In the genomic region with DNA sequence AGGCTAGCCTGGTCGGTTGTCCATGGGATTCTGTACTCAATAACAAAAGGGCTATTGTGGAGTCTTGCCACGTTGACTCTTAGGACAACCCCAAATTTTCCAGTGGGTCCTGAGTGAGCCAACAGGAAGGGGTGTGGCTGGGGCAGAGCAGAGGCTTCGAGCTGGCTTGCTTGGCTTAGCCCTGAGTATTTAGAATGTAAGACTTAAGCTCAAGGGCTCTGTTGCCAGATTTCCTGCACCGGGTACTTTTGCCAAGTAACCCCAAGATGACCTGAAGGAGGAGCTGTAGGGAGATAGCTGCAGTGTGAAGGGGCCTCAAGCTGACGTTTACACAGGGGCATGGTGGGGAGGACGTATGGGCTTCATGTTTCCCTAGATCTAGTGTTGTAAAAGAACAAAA, we compare ENCODE assay signal across 7 mouse cellular contexts. TPM values are rescaled to one million over a fixed set of nuclear protein-coding genes. Genes with fewer than 3 reads are reported as not detected.
DNase-seq lines count a peak whose midpoint lies in the region; ATAC-seq lines count a peak whose summit lies in the region.

No protein-coding gene starts in this region.

- DNase-seq in 3134 (ENCODE audit: extremely low read depth, insufficient read length, low spot score) = peak; percentile 33
- DNase-seq in adipocyte (ENCODE audit: low spot score) = peak; percentile 32
- DNase-seq in heart, postnatal 14 days = peak; percentile 22 to 48
- peak; percentile 39 to 62 for DNase-seq in lung, adult 18-20 months
- no peak for DNase-seq in spleen, postnatal 14 days (ENCODE audit: low spot score in 2 of 2)
- DNase-seq in cerebellum, postnatal 14 days = no peak

- intact Hi-C loops in heart, postnatal 14 days (cut with DNase I) = no loop called here

- no peak for ATAC-seq in cerebellum, adult (ENCODE audit: insufficient number of reproducible peaks, low FRiP score, low TSS enrichment)

RNA-seq across cellular contexts. Expression of a gene that starts 23.4 kb away (rescaled TPM):
- 10 to 100 TPM; 27.4 to 28.4 TPM for total RNA-seq in heart, postnatal 14 days (2021)

Comparison
In these comparisons a context has a peak if more than half of its experiments do, and no peak if none do; other contexts are left out.
1. DNase-seq: peak in 3134 (single experiment), adipocyte (single experiment), heart, postnatal 14 days (2 of 2) and lung, adult 18-20 months (2 of 2); none in spleen, postnatal 14 days (0 of 2) and cerebellum, postnatal 14 days (0 of 2).